Mouse (Mus musculus) pancreas, adult 10 weeks (tissue): Measurements from ENCODE around the gene Kpna3. TPM values are rescaled to one million over a fixed set of nuclear protein-coding genes. Genes with fewer than 3 reads are reported as not detected.

Source experiments
- polyA plus RNA-seq: library from polyadenylated mRNA; stranded (reverse); fragments of 350-450 nt; fragmentation: Illumina TruSeq; extraction: RNeasy Lipid Tissue Mini Kit (QIAGEN cat#74804); gene quantifications from one replicate; pipeline ENCODE4 v1.2.3, GENCODE M21; 2015; ENCODE audit warnings: low read depth, low replicate concordance; ENCODE audit not compliant: insufficient read depth

The Kpna3 gene
- 3.7 TPM for polyA plus RNA-seq

DNA sequence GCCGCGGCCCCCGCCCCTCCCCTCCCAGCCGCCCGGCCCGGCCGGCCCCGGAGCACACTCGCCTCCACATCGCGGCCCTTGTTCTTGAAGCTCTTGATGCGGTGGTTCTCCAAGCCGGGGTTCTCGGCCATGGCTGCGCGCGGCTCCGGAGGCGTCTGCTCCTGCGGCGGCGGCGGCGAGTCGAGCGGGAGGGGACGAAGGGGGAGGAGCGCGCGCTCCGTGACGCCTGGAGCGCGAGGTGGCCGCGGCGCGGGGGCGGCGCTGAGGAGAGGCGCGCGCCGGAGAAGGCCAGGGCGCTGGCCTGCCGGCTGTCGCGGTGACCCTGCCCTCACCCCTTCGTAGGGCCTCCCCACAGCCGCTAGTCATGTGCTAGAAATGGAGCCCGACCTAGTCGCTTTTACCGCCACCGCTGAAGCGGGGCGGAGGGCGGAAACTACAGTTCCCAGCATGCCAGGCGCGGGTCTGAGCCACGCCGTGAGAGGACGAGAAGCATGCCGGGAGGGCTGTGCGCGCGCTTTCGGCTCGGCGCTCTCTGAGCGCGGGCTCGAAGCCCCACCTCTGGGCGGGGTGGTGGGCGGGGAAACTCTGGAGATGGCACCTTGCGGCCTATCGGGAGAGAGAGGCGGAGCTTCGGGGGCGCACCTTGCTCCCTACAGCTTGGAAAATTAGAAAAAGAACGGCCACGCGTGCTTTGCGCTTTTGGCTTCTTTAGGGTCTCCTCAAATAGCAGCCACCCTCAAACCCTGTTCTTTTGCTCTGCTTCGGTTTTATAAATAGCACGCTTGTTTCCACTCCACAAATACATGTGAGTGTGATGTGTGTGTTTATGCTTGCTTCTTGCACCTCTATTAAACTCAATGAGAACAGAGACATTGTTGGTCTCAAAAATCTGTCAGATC, at the start of gene Kpna3:
Gene Kpna3, minus strand, starts transcription at position 214 of the 899 bp plus-strand sequence.

DNA sequence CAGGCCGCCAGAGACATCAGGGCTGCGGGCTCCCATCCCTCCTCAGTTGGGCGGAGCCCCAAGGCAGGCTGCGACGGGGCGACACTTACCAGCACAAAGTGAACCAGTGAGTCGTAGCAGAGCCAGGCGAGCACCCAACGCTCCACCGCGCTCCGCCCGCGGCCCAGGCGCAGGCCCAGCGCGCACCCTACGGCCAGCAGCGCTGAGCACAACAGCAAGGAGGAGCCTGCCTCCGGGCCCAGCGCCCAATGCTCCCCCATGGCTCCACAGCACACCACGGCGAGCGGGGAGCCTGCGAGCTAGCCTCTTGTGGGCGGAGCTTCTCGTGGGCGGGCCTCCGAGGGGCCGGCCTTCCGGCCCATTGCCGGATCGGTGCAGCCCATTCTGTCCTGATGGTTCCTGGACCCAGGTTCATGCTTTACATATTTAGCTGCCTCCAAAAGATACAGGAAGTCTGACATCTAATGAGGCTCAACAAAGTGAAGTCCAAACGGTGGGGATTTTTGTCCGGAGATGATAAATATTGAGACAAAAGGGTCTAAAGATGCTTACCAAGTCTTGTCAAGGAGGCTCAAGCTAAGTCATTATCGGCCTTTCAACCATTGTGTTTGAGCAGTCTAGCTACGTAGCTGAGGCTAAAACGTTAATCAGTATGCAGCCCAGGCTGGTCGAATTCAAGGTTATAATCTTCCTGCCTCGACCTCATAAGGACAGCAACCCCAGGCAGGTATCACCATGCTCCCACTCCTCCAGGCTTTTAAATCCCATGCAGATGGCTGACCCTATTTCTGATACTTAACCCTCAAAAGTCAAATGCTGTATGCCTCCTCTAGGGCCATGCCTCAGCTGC, 79.3 kb downstream of the Kpna3 start, which contains the start of gene Ebpl:
Gene Ebpl, minus strand, starts transcription at position 309 of the 850 bp plus-strand sequence.

Other genes with a start within 250 kb of the Kpna3 start
- 0.85 TPM for gene Sgcg, start 181.4 kb downstream of the Kpna3 start, polyA plus RNA-seq
- gene Arl11, start 130.1 kb downstream of the Kpna3 start, polyA plus RNA-seq, result 0.57 TPM
- gene Ebpl, start 79.4 kb downstream of the Kpna3 start, polyA plus RNA-seq, result 0.78 TPM
- 2.9 TPM for gene Spryd7, start 117.0 kb upstream of the Kpna3 start, polyA plus RNA-seq
- gene Trim13, start 158.4 kb upstream of the Kpna3 start, polyA plus RNA-seq, result not detected
- not detected for gene Kcnrg, start 167.6 kb upstream of the Kpna3 start, polyA plus RNA-seq